Mouse (Mus musculus): ENCODE data around the gene Trim11.

Gene Trim11

GRCm38 (mm10) chr11:58981541-58982447 lies 3.9 kb downstream of the Trim11 start:
- DNase-seq: peak; percentile 90

- DNase-seq: peak; percentile 79
Observed at GRCm38 (mm10) chr11:58982471-58983097, 4.7 kb downstream of the Trim11 start.

GRCm38 (mm10) chr11:58983691-58984341 lies 5.9 kb downstream of the Trim11 start:
- DNase-seq: no peak

GRCm38 (mm10) chr11:58984657-58985056 lies 6.8 kb downstream of the Trim11 start:
- DNase-seq: peak; percentile 63

- DNase-seq: no peak
Observed at GRCm38 (mm10) chr11:58985299-58985917, 7.5 kb downstream of the Trim11 start.

- no peak for DNase-seq
Observed at GRCm38 (mm10) chr11:58989166-58989565, 11.3 kb downstream of the Trim11 start.

GRCm38 (mm10) chr11:58990141-58990540 lies 12.2 kb downstream of the Trim11 start:
- DNase-seq: no peak

- DNase-seq: no peak
Observed at GRCm38 (mm10) chr11:58990794-58991193, 12.9 kb downstream of the Trim11 start.

- DNase-seq: no peak
Observed at GRCm38 (mm10) chr11:58991911-58992310, 14.0 kb downstream of the Trim11 start.

GRCm38 (mm10) chr11:58993091-58993670 lies 15.3 kb downstream of the Trim11 start:
- DNase-seq: no peak

DNA sequence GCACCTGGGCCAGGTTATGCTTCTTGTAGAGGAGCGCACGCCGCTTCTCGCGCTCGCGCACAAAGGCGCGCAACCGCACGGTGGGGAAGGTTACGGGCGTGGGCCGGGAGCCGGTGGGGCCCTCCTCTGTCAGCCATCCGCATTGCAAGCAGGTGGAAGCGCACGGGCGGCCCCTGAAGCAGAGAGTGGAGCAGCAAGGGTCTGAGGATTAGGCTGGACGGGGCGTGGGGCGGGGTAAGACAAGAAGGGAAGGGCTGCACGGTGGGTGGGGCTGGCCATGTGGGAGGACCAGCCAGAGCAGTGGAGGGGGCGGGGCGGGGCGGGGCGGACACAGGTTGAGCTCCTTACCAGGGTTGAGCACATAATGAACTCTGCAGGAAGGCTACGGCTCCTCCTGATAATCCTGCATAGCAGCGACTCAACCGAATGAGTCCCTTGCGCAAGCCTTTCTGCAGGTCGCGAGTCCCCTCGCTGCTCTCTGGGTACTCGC lies 16.5 kb downstream of the Trim11 start:
- DNase-seq: peak; percentile 79

GRCm38 (mm10) chr11:58995061-58995806 lies 17.3 kb downstream of the Trim11 start:
- no peak for DNase-seq

DNA sequence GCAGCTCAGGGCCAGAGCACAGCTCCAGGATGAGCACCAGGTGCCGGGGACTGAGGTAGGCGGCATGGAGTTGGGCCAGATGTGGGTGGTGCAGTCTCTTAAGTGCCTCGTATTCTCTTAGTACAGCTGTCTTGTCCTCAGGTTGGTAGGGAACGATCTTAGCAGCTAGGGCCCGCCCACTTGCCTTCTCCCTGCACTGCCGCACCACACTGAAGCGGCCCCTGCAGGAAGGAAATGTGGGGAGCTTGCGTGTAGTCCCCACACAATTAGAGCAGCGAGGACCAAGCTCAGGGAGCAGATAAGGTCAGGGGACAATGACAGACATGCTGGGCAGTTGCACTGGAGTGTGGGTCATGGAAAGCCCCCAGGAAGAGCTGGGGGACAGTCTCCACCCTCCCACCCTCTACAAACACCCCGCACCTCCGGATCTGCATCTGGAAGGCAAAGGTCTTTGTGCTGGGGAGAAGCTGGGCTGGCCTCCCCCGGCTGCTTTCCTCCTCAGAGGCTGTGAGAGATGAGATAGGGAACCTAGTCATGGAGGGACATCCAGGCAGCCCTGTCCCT lies 18.0 kb downstream of the Trim11 start:
- DNase-seq: peak; percentile 86

DNA sequence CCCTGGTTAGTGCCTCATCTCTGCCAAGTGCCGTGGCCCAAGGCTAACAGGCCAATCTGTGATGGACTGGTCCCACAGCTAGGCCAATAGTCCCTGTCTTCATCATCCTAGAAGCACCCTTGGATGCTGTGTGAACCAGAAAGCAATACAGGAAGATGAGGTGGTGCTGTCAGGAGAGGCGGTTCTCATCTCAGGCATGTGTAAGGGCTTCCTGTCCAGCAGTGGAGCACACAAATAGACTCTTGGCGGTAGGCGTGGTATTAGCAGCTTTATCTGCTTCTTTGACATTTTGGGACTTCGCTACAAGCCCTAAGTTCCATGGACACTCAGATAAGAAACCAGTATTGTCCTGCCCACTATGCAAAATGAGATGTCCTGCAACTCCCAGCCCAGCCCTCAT lies 19.6 kb downstream of the Trim11 start:
- no peak for DNase-seq

- DNase-seq: no peak
Observed at GRCm38 (mm10) chr11:58999158-58999557, 21.3 kb downstream of the Trim11 start.

DNA sequence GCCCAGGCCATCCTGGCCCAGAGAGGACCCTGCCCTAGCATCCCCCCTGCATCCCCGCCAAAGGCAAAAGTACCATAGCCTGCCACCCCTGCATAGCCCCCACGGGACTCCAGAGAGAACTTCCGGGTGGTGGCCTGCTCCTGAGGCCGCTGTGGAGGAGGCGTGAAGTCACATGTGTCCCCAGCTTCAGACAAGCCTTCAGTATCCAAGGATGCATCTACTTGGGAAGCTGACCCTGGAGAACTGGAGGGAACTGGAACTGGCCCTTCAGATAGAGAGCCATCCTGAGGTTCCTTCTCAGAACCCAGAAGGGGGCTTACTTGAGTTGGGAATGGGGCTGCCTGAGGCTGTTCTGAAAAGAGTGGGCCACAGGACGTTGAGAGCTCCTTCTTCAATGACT lies 21.9 kb downstream of the Trim11 start:
- DNase-seq: no peak

- DNase-seq: no peak
Observed at GRCm38 (mm10) chr11:59000635-59001034, 22.7 kb downstream of the Trim11 start.

- no peak for DNase-seq
Observed at GRCm38 (mm10) chr11:59002327-59003079, 24.6 kb downstream of the Trim11 start.

DNA sequence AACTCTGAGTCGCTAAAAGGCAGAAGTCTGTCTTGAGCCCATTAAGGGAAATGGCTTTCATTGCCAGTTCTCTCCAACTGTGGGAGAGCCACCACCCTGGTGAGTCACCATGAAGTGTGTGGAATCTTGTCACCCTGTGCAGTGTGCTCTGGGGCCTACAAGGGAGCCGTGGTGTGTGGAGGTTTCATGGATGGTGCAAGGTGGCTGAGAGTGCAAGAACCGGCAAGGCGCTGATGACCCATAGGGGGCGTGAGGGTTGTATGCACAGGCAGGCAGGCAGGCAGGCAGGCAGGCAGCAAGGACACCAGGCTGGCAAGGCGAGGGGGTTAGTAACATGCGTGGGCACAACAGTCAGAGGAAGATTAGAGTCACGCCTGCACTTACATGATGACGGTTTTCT lies 37.2 kb downstream of the Trim11 start:
- DNase-seq: peak; percentile 63

- no peak for DNase-seq
Observed at GRCm38 (mm10) chr11:59026411-59026810, 48.5 kb downstream of the Trim11 start.

- peak; percentile 11 for DNase-seq
Observed at GRCm38 (mm10) chr11:59029003-59029402, 51.1 kb downstream of the Trim11 start.
